Mouse (Mus musculus) kidney, postnatal 25 days (tissue): ENCODE results near the gene Gcnt2.

Experiments
- DNase-seq, 2 experiments: peaks; one replicate each; pipeline ENCODE4 v3.0.0; 2021; ENCODE audit warnings: mixed read lengths in 2 of 2

Gcnt2 gene

DNA sequence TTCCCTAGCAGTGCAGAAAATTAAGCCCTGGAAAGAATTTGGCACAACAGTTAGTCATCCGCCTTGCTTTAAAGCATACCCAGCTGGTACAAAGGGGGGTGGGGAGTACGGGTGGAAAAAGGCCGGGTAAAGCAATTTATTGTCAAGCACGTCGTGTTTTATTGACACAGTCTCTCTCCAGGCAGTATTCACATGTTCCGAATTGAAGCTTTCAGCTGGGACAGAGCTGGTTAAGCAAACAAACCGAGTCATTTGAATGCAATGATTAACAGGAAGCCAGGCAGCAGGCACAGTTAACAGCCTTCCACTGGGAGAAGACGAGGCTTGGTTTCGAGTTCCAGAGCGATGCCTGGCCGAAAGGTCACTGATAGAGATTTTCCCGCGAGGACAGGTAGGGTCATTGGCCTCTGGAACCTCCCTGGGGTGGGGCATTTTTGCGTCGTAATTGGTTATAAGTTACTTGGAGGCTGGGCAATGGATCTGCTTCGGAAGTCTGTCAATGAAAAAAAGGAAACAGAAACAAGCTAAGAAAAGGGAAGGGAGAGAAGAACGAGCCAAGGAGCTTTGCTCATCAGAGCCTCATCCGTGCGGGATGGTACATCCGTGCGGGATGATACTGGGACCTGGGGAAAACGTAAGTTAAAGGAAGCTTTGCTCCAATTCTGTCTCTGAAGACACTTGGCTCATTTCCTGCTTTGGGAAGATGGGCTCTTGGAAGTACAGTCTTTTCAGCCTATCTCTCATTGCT lies at the start of gene Gcnt2:
Gene Gcnt2 (plus strand): TSS at position 103 of the 748 bp plus-strand sequence.
- DNase-seq = peak; percentile 76 to 91

- no peak for DNase-seq
Observed at GRCm38 (mm10) chr13:40820617-40821016, 38.9 kb upstream of the Gcnt2 start.

DNA sequence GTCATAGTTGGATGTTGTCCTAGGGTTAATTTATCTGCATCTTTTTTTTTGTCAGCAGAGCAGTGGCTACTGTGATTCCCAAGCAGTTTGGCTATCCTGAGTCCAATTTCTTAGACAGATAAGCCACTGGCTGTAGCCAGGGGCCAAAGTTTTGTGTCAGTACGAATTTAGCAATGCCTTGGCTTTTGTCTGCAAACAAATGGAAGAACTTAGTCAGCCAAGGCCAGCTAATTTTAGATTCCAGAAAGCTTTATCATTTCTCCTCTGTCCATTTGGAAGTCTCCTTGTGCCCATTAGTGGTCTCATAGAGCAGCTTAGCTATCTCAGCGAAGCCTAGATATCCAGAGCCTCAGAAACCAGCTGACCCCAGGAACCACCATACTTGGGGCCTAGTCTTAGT lies 37.6 kb upstream of the Gcnt2 start:
- DNase-seq = no peak

- no peak for DNase-seq
Observed at GRCm38 (mm10) chr13:40841146-40841787, 18.3 kb upstream of the Gcnt2 start.

DNA sequence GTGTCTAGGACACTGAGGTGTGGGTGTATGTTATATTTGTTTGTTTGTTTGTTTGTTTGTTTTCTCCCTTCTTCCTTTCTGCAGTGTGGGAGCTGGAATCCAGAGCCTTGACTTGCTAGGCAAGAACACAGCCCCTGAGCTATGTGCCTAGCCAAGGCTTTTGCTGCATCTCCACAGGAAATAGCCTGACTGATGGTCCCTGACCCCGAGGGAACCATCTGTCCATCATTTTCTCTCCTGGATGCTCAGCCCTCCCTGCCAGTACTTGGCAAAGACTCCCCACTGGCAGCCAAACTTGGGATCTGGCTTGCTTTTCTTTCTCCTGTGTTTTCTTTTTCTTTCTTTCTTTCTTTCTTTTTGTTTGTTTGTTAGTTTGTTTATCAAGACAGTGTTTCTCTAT lies 17.4 kb upstream of the Gcnt2 start:
- no peak for DNase-seq

DNA sequence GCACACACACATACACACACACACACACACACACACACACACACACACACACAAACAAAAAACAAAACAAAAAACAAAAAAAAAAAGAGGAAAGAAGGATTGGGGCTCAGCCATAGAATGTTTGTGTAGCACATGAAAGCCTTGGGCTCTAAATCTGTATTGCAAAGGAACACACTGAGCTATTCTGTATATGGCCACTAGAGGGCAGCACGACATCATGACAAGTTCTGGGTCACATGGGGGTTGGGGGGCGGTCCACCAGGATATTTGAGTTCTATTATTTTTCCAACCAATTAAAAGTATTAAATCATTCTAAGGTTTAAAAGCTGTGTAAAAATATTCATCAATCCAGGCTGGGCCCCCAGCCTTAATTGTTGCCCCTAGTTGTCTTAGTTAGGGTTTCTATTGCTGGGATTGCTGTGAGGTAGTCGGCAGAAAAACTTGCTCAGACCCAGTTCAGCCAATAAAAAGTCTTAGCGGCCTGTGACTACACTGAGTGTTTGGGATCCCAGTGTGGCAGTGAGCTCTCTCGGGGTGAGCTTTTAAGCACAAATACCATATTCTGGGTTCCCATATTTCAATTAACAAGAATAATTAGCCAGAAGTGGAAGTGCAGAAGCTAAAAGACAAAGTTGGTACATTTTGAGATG lies 16.0 kb upstream of the Gcnt2 start:
- DNase-seq = peak; percentile 80 to 92

DNA sequence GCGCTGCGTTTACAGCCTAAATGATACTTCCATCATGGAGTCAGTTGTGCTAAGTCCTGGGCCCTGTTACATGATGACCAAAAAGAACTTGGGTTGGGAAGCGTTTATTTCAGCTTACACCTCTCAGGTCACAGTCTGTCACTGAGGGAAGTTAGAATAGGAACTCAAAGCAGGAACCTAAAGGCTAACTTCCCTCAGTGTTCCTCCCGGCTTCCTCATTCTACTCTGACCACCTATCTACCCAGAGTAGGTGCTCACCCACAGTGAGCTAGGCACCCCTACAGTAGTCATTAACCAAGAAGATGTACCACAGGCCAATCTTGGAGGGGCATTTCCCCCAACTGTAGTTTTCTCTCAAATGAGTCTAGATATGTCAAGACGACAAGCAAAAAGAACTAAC lies 15.4 kb upstream of the Gcnt2 start:
- no peak for DNase-seq

DNA sequence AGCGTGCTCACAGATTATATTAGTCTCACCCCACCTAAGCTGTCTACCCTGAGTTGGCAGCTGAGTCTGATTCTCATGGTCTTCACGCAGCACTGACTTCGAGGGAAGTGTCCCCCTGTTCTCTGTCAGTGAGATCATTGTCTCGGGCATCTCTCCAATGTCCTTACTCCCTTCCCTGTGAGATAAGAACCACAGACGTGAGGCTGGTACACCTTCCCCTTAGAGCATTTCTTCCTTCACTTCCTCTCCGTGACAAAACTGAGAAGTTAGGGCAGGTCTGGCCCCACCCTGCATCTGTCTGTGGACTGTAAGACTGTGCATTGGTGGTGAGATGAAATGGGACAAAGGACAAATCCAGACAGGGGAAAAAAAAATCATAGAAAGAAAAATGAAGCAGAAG lies 13.6 kb upstream of the Gcnt2 start:
- DNase-seq = no peak

DNA sequence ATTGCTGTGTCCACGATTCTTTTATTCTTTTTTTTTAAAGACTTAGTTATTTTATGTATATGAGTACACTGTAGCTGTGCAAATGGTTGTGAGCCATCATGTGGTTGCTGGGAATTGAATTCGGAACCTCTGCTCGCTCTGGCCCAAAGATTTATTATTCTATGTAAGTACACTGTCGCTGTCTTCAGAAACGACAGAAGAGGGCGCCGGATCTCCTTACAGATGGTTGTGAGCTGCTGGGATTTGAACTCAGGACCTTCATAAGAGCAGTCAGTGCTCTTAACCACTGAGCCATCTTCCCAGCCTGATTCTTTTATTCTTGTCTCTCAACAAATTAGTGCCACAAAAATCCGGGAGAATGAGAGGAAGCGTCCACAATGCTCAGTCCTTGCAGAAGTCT lies 13.2 kb upstream of the Gcnt2 start:
- peak in 1 of 2 experiments; percentile 53 for DNase-seq

DNA sequence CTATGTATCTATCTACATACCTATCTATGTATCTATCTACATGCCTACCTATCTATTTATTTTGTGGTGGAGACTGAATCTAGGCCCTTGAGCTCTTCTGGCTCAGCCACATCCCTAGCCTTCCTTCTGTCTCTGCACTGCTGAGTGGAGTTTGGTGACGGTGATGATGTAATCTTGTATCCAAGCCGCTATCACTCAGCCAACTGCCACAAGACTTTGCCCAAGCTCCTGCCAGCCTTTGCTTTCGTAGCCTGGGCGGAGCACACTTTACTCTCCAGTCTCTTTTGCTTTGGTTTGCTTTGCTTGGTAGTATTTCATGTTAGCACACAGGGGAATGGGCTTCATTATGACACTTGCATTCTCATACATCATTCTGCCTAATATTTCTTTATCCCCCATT lies 11.7 kb upstream of the Gcnt2 start:
- DNase-seq = peak in 1 of 2 experiments; percentile 55

DNA sequence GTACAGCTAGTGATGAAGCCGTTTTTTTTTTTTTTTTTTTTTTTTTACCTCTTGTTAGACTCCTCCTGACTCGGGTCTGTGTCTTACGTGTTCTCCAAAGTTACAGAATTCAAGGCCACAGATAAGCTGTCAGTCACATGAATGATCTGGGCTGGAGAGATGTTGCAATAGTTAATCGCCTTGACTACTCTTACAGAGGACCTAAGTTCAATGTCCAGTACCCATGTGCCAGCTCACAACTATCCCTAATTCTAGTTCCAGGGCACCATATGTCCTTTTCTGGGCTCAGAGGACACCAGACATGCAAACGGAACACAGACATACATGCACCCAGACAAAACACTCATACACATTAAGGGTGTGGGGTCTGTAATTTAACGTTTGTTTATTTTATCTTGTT lies 8.9 kb upstream of the Gcnt2 start:
- DNase-seq = peak in 1 of 2 experiments; percentile 41

DNA sequence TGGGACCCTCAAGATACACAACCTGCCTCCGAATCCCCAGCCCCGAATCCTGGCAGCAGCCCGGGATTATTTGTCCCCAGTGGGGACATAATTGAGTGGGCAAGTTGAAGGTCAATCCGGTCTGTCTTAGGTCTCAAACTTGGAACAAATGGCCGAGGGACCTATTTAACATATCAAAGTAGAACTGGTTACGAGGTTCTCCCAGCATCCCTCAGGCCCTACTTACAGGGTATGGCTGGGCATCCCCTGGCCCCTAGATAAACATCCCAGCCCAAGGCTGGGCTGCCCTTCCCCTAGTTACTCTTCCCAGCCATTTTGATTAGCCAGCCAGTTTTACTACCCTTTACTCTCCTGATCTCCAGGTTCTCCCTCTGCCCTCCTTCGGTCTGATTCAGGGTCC lies 8.3 kb upstream of the Gcnt2 start:
- DNase-seq = no peak

GRCm38 (mm10) chr13:40851961-40852360 lies 7.6 kb upstream of the Gcnt2 start:
- DNase-seq = peak; percentile 39 to 79

DNA sequence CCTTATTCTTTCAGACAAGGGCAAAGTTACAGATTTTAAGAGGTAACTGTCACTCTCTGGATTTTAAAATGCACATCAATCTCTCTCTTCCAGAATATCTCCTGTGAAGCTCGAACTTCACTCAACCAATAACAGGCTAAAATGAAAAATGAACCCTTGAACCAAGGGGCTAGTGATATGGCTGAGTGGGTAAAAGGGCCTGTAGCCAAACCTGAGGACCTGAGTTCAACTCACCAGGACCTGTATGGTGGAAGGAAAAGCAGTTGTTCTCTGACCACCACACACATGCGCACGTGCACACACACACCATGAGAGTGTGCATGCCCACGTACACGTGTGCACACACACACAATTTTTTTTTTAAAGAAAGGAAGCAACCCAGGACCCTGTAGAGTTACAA lies 6.8 kb upstream of the Gcnt2 start:
- DNase-seq = peak in 1 of 2 experiments; percentile 39

GRCm38 (mm10) chr13:40853842-40854241 lies 5.7 kb upstream of the Gcnt2 start:
- no peak for DNase-seq

DNA sequence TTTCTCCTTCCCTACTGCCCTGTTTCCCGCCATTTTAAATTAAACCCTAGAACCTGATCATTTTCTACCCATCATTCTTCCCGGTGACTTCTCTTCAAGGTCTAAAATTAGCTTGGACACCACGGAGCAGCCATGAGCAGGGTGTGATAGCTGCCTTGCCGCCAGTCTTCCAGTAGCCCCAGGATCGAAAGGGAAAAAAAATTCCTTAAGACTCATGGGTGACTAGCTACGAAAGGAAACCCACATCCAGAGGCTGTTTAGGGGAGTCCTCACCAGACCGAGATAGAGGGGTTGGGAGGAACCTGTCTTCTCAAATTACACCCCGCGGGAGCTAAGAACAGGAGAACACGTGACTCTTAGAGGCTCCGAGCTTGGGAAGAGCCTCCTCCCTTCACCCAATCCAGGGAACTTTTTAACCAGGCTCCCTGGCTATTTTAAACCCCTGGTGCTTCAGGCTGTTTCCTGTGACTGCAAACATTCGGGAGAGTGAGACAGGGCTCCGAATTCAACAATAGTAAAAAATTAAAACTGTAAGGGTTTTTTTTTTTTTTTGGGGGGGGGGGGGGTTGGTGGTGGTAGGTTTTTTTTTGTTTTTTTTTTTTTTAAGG lies 5.0 kb upstream of the Gcnt2 start:
- peak; percentile 71 to 87 for DNase-seq

DNA sequence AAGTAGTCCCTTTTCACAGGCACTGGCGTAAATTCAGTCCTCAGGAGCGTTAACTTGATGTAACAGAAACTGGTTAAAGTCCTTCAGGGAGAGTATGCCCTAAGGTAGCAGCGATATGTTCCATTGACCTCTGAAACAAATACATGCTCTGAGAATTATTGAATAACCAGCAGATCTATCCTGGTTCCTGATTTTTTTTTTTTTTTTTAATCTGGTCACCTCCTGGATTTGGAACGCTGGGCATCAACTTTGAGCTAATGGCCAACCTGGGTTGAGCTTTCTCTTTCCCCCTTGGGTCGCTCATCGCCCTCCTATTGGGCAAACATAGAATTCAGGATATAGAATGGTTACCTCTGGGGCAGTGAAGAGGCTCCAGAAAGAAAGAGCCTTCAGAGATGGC lies 4.3 kb upstream of the Gcnt2 start:
- peak in 1 of 2 experiments; percentile 59 for DNase-seq

GRCm38 (mm10) chr13:40856786-40857185 lies 2.8 kb upstream of the Gcnt2 start:
- no peak for DNase-seq

- DNase-seq = no peak
Observed at GRCm38 (mm10) chr13:40857281-40857818, 2.2 kb upstream of the Gcnt2 start.

DNA sequence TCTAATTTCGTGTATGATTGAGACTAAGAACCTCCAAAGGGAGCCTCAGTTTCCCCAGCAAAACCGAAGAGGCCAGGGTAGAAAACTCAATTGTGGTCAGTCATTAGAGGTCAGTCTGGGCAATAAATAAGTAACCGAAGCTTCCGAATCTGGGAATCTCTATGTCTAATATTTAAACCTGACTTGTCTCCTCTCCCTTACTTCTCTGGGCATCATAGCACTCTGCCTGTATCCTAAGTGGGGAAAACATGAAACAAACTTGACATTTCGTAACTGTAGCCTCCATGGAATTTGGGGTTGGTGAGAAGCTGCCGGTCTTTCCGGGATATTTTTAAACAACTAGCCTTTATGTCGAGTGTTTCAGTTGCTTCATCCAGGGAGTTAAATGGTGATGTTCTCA lies 329 bp upstream of the Gcnt2 start:
- no peak for DNase-seq

DNA sequence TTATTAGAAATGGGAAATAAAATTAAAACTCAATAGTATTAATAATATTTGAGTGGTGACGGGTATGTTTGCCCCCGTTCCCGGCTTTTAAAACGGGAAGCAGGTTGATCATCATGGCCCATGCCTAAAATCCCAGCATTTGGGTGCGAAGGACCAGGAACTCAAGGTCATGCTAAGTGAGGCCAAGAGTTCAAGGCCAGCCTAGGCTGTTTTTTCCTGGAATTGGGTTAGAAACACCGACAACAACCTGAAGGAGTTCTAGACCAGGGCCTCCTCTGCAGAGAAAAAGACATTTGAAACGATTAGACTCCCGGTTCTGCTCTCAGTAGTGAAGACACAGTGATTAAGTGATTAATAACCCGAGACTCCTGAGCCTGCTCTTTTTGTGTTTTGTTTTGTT lies 3.5 kb downstream of the Gcnt2 start:
- no peak for DNase-seq

- no peak for DNase-seq
Observed at GRCm38 (mm10) chr13:40868844-40869587, 9.5 kb downstream of the Gcnt2 start.

GRCm38 (mm10) chr13:40874021-40874420 lies 14.5 kb downstream of the Gcnt2 start:
- no peak for DNase-seq
